Mouse (Mus musculus) liver, postnatal 0 days (tissue): Measurements from ENCODE around the gene Wdpcp. TPM values are rescaled to one million over a fixed set of nuclear protein-coding genes. Genes with fewer than 3 reads are reported as not detected.

Source experiments
- ATAC-seq: fragments of 200-750 bp; cut with Nextera tagmentation; 2 replicates; pipeline ENCODE4 v1.8.0; 2017; ENCODE audit warnings: mild to moderate bottlenecking, moderate library complexity
- DNase-seq: peaks from one replicate; pipeline ENCODE4 v3.0.0-alpha.2; 2016
- H3K27ac ChIP-seq: fragments of 300-500 bp; sonication (generic); 2 replicates; pipeline ENCODE4 v1.5.1; 2014; ENCODE audit warnings: antibody characterized with exemption, moderate library complexity, mild to moderate bottlenecking, low read depth
- H3K27me3 ChIP-seq: fragments of 300-500 bp; sonication (generic); 2 replicates; pipeline ENCODE4 v1.6.1; 2014; ENCODE audit warnings: low read length, control low read depth, mixed read lengths; ENCODE audit not compliant: insufficient read depth
- H3K36me3 ChIP-seq: fragments of 300-500 bp; sonication (generic); replicated peaks from 2 replicates; pipeline ENCODE4 v1.6.1; 2014; ENCODE audit warnings: mild to moderate bottlenecking, control low read depth, low read length, moderate library complexity, mixed read lengths; ENCODE audit not compliant: insufficient read depth
- H3K4me1 ChIP-seq: fragments of 300-500 bp; sonication (generic); 2 replicates; pipeline ENCODE4 v1.6.1; 2014; ENCODE audit warnings: antibody characterized with exemption, mild to moderate bottlenecking, control low read depth; ENCODE audit not compliant: insufficient read depth
- H3K4me2 ChIP-seq: fragments of 300-500 bp; sonication (generic); 2 replicates; pipeline ENCODE4 v1.6.1; 2014; ENCODE audit warnings: low read depth, mild to moderate bottlenecking, low read length, moderate library complexity, mixed read lengths
- H3K4me3 ChIP-seq: fragments of 300-500 bp; sonication (generic); 2 replicates; pipeline ENCODE4 v1.5.1; 2014; ENCODE audit warnings: low read depth, low read length
- H3K9ac ChIP-seq: fragments of 300-500 bp; sonication (generic); replicated peaks from 2 replicates; pipeline ENCODE4 v1.6.1; 2014; ENCODE audit warnings: mild to moderate bottlenecking, moderate library complexity
- H3K9me3 ChIP-seq: fragments of 300-500 bp; sonication (generic); 2 replicates; pipeline ENCODE4 v1.6.1; 2016; ENCODE audit warnings: mild to moderate bottlenecking, control low read depth, low read length, mixed read lengths
- CTCF ChIP-seq: sonication (generic); IDR thresholded peaks from 2 replicates; pipeline ENCODE4 v1.5.1; 2016; ENCODE audit warnings: antibody characterized with exemption, low read depth
- EP300 ChIP-seq: IDR thresholded peaks from 2 replicates; pipeline ENCODE4 v1.6.1; 2016; ENCODE audit warnings: antibody characterized with exemption, low read depth, mild to moderate bottlenecking
- WGBS: fragments of 180-500 bp; shearing (Covaris S2); extraction: QIAGEN DNeasy Blood & Tissue Kit; methylation state at CpG from one replicate; pipeline ENCODE4 v1.1.7; 2014; ENCODE audit not compliant: insufficient replicate concordance; 5-methylcytosine and 5-hydroxymethylcytosine counted together
- polyA plus RNA-seq: library from polyadenylated mRNA; unstranded; fragments of >200 nt; fragmentation: Nextera tagmentation; extraction: Ambion mirVana; gene quantifications from 2 replicates; pipeline ENCODE4 v1.2.1, GENCODE M21; 2015

Wdpcp gene
- polyA plus RNA-seq, 1 experiment from 2014 or later: 0.60 TPM

DNA sequence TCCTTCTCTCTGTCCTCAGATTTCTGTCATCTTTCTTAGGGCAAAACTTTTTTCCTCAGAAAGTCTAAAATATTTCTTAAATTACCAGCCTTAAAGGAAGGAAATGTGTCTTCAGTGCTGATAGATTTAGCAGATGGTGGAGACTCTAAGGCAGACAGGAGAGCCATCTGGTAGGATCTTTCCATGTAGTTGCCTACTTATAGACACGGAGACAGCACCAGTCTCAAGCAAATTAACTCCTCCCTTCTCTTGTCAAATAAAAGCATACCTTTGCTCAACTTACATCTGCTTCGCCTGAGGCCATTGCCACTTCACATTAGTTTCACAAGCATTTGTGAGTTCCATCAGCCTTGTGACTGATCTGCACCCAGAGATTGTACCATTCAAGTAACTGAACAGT lies 27.0 kb upstream of the Wdpcp start:
- WGBS: 65% methylated on average over 2 of the region's 2 CpGs
- TF ChIP-seq EP300 (no peak), CTCF (no peak)
- Histone ChIP-seq H3K27me3 (no peaks in the 10 kb centered on the region), H3K36me3 (no peaks in the 10 kb centered on the region), H3K27ac (no peak overlapping the region), H3K4me3 (no peak overlapping the region), H3K4me2 (no peak overlapping the region), H3K9me3 (no peaks in the 10 kb centered on the region), H3K4me1 (no peaks in the 10 kb centered on the region), H3K9ac (no peak overlapping the region)
- DNase-seq (no peak), ATAC-seq (no peak)

DNA sequence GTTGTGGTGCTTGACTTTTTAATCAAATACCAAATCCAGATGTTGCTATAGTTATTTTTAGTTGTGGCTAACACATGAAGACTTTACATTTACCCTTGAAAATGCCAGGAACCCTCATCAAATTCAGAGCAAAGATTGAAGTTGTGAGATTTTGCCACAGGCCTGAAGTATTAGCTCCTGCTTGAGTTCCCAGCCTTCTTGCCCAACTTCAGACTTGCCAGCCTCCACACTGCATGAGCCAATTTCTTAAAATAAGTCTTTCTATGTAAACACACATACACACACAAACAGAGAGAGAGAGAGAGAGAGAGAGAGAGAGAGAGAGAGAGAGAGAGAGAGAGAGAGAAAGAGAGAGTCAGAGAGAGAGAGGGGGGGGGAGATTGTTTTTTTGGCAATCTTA lies 26.1 kb upstream of the Wdpcp start:
- no peak for DNase-seq
- Histone ChIP-seq H3K4me1 (peaks cover 3% of the 10 kb centered on the region; the same call in 1 of the 2 replicates), H3K9ac (no peak overlapping the region), H3K4me3 (no peak overlapping the region), H3K36me3 (no peaks in the 10 kb centered on the region), H3K27ac (no peak overlapping the region), H3K4me2 (no peak overlapping the region), H3K9me3 (no peaks in the 10 kb centered on the region), H3K27me3 (no peaks in the 10 kb centered on the region)
- no peak for TF ChIP-seq EP300
- TF ChIP-seq CTCF: no peak
- ATAC-seq: no peak

DNA sequence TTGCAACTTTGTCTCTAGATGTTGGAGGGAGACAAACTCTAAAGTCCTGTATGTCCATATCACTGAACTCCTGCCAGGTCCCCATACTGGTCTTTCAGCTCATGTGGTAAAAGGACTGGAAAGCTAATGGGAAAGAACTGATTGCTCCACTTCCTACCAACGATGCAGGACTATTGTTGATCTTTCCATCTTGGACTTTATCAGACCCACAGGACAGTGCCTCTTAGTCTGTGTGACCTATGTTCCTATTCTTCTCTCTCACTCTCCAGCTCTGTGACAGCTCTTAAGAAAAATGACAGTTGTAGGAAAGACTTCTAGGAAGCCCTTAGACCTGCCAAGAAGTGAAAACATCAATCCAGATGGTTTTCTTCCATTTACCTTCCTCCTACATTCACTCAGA lies 25.4 kb upstream of the Wdpcp start:
- Histone ChIP-seq H3K27ac (no peak overlapping the region), H3K4me3 (no peak overlapping the region), H3K36me3 (no peaks in the 10 kb centered on the region), H3K4me1 (peaks cover 3% of the 10 kb centered on the region; the same call in 1 of the 2 replicates), H3K4me2 (no peak overlapping the region), H3K9me3 (no peaks in the 10 kb centered on the region), H3K27me3 (no peaks in the 10 kb centered on the region), H3K9ac (no peak overlapping the region)
- DNase-seq (no peak), ATAC-seq (no peak)
- 36% methylated on average over 1 of the region's 1 CpGs for WGBS
- TF ChIP-seq EP300: no peak
- no peak for TF ChIP-seq CTCF

DNA sequence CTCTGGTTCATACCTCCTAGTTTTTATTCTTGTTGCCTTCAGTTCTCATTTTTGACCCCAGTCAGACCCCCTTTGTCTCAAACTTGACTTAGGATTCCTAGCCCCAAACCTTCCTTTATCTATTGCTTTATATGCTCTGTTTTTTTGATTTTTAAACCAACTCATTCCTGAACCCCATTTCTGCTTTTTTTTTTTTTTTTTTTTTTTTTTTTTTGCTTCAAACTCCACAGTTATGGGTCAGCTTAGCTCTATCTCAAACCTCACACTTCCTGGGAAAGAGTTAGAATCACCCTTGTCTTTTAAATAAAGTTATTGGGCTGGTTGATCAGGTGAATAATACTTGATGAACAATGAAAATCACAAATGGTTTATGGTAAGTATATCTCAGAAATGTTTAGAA lies 24.5 kb upstream of the Wdpcp start:
- H3K9me3 ChIP-seq: no peaks in the 10 kb centered on the region
- no peak overlapping the region for H3K4me3 ChIP-seq
- H3K27me3 ChIP-seq: no peaks in the 10 kb centered on the region
- no peaks in the 10 kb centered on the region for H3K36me3 ChIP-seq
- H3K9ac ChIP-seq: no peak overlapping the region
- no peak overlapping the region for H3K27ac ChIP-seq
- no peak for TF ChIP-seq EP300
- TF ChIP-seq CTCF: no peak
- ATAC-seq (no peak), DNase-seq (no peak)
- H3K4me1 ChIP-seq: peaks cover 3% of the 10 kb centered on the region; the same call in 1 of the 2 replicates
- H3K4me2 ChIP-seq: no peak overlapping the region

DNA sequence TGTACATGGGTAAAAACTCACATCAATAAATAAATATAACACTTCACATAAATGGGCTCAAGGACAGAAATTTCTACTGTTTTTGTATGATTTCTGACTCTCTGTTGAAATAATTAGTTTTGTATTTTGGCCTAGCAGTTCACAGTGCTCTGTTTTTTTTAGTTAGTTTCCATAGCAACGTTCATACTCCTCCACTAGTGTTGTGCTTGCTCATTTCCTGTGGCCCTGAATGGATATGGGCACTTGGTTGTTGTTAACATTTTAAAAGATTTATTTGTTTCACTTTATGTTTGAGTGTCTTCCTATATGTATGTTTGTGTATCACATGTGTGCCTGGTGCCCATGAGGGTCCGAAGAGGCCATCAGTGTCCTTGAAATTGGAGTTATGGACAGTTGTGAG lies 23.0 kb upstream of the Wdpcp start:
- Histone ChIP-seq H3K27ac (no peak overlapping the region), H3K4me3 (no peak overlapping the region), H3K9ac (no peak overlapping the region), H3K27me3 (no peaks in the 10 kb centered on the region), H3K4me2 (no peak overlapping the region), H3K36me3 (no peaks in the 10 kb centered on the region), H3K9me3 (no peaks in the 10 kb centered on the region), H3K4me1 (peaks cover 3% of the 10 kb centered on the region; the same call in 1 of the 2 replicates)
- DNase-seq (no peak), ATAC-seq (no peak)
- no peak for TF ChIP-seq CTCF
- TF ChIP-seq EP300: no peak
- 80% methylated on average over 2 of the region's 2 CpGs for WGBS

DNA sequence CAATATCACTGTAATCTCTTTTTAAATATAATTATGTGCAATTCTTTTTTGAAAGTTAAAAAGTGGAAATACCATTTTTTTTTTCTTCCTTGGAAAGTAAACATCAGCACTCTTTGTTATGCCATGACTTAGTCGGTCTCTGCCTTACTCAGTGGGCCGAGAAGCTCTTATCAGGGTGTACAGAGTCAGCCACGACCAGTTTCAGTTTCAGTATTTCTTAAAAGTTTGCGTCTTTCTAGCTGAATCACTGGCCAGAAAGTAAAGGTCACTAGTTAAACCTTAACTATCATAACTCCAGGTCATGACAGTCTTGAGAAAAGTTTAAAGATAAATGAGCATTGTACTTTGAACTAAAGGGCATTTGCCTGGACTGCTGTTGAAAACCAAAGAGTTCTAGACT lies 22.3 kb upstream of the Wdpcp start:
- peak overlapping the region; percentile 16; the same call in 1 of the 2 replicates for H3K4me3 ChIP-seq
- H3K36me3 ChIP-seq: no peaks in the 10 kb centered on the region
- no peak for TF ChIP-seq CTCF
- TF ChIP-seq EP300: no peak
- H3K4me2 ChIP-seq: peak overlapping the region; percentile 53
- DNase-seq: no peak
- peak overlapping the region; percentile 61 for H3K27ac ChIP-seq
- no peaks in the 10 kb centered on the region for H3K27me3 ChIP-seq
- H3K9ac ChIP-seq: no peak overlapping the region
- H3K4me1 ChIP-seq: peaks cover 3% of the 10 kb centered on the region; the same call in 1 of the 2 replicates
- 6% methylated on average over 4 of the region's 4 CpGs for WGBS
- H3K9me3 ChIP-seq: no peaks in the 10 kb centered on the region
- peak; percentile 79 for ATAC-seq
